Mouse (Mus musculus) neural tube, embryonic 15.5 days (tissue): Measurements from ENCODE around the gene Thap7. TPM values are rescaled to one million over a fixed set of nuclear protein-coding genes. Genes with fewer than 3 reads are reported as not detected.
"Not testable (repeated sequence)": the region's sequence is repeated elsewhere in the genome, so short reads cannot be mapped to it uniquely, and the experiment has no call there.

Experiments used
- ATAC-seq: fragments of 200-750 bp; cut with Nextera tagmentation; 2 replicates; pipeline ENCODE4 v1.8.0; 2017; ENCODE audit warnings: mild to moderate bottlenecking, moderate TSS enrichment, moderate library complexity; ENCODE audit not compliant: low FRiP score
- H3K27ac ChIP-seq: fragments of 300-500 bp; sonication (generic); replicated peaks from 2 replicates; pipeline ENCODE4 v1.5.1; 2015; ENCODE audit warnings: mild to moderate bottlenecking, inconsistent platforms
- H3K27me3 ChIP-seq: fragments of 300-500 bp; sonication (generic); replicated peaks from 2 replicates; pipeline ENCODE4 v1.6.1; 2015; ENCODE audit warnings: inconsistent platforms
- H3K36me3 ChIP-seq: fragments of 300-500 bp; sonication (generic); 2 replicates; pipeline ENCODE4 v1.6.1; 2015; ENCODE audit warnings: inconsistent platforms
- H3K4me1 ChIP-seq: fragments of 300-500 bp; sonication (generic); 2 replicates; pipeline ENCODE4 v1.6.1; 2015; ENCODE audit warnings: inconsistent platforms
- H3K4me2 ChIP-seq: fragments of 300-500 bp; sonication (generic); 2 replicates; pipeline ENCODE4 v1.6.1; 2015; ENCODE audit warnings: inconsistent platforms, mild to moderate bottlenecking, moderate library complexity
- H3K4me3 ChIP-seq: fragments of 300-500 bp; sonication (generic); replicated peaks from 2 replicates; pipeline ENCODE4 v1.5.1; 2015; ENCODE audit warnings: mild to moderate bottlenecking, inconsistent platforms
- H3K9ac ChIP-seq: fragments of 300-500 bp; sonication (generic); replicated peaks from 2 replicates; pipeline ENCODE4 v1.6.1; 2015; ENCODE audit warnings: mild to moderate bottlenecking, inconsistent platforms
- H3K9me3 ChIP-seq: fragments of 300-500 bp; sonication (generic); replicated peaks from 2 replicates; pipeline ENCODE4 v1.6.1; 2016; ENCODE audit warnings: inconsistent platforms
- WGBS: fragments of 180-500 bp; shearing (Covaris S2); methylation state at CpG from one replicate; pipeline ENCODE4 v1.1.7; 2015; ENCODE audit warnings: mixed read lengths; 5-methylcytosine and 5-hydroxymethylcytosine counted together
- polyA plus RNA-seq: library from polyadenylated mRNA; unstranded; fragments of >200 nt; fragmentation: Nextera tagmentation; extraction: Ambion mirVana; gene quantifications from 2 replicates; pipeline ENCODE4 v1.2.1, GENCODE M21; 2015

Thap7 gene
- polyA plus RNA-seq, 1 experiment from 2014 or later: 58.1 TPM

GRCm38 (mm10) chr16:17508031-17508430, 22.9 kb downstream of the Thap7 start:
- Histone ChIP-seq H3K4me3 (peak overlapping the region; percentile 74), H3K36me3 (peaks cover 20% of the 10 kb centered on the region), H3K4me2 (peak overlapping the region; percentile 75), H3K4me1 (peaks cover 18% of the 10 kb centered on the region), H3K27ac (peak overlapping the region; percentile 98), H3K9ac (peak overlapping the region; percentile 75)
- not testable (repeated sequence) for ATAC-seq, H3K27me3 ChIP-seq, H3K9me3 ChIP-seq
- 30% methylated on average over 3 of the region's 3 CpGs for WGBS

- 88% methylated on average over 5 of the region's 5 CpGs for WGBS
- H3K27me3 ChIP-seq: 0 out of 2 replicates have a peak, but pooled peaks cover 5% of the 10 kb centered on the region
- H3K4me2 ChIP-seq: no peak overlapping the region
- peaks cover 10% of the 10 kb centered on the region for H3K36me3 ChIP-seq
- H3K27ac ChIP-seq: no peak overlapping the region
- ATAC-seq: no peak
- H3K4me3 ChIP-seq: no peak overlapping the region
- no peak overlapping the region for H3K9ac ChIP-seq
- no peaks in the 10 kb centered on the region for H3K9me3 ChIP-seq
- H3K4me1 ChIP-seq: peaks cover 18% of the 10 kb centered on the region
Measured at GRCm38 (mm10) chr16:17507018-17507552, 23.9 kb downstream of the Thap7 start.

GRCm38 (mm10) chr16:17502681-17503080, 28.3 kb downstream of the Thap7 start:
- Histone ChIP-seq H3K27me3 (0 out of 2 replicates have a peak, but pooled peaks cover 5% of the 10 kb centered on the region), H3K36me3 (no peaks in the 10 kb centered on the region), H3K9me3 (no peaks in the 10 kb centered on the region), H3K4me3 (no peak overlapping the region), H3K4me2 (no peak overlapping the region), H3K9ac (no peak overlapping the region), H3K4me1 (peaks cover 5% of the 10 kb centered on the region), H3K27ac (no peak overlapping the region)
- ATAC-seq: no peak
- 86% methylated on average over 4 of the region's 4 CpGs for whole genome bisulfite sequencing

GRCm38 (mm10) chr16:17499249-17499883, 31.6 kb downstream of the Thap7 start:
- H3K27ac ChIP-seq: no peak overlapping the region
- H3K9ac ChIP-seq: no peak overlapping the region
- H3K4me3 ChIP-seq: no peak overlapping the region
- H3K27me3 ChIP-seq: 0 out of 2 replicates have a peak, but pooled peaks cover 5% of the 10 kb centered on the region
- H3K4me2 ChIP-seq: peak overlapping the region; percentile 11; the same call in 1 of the 2 replicates
- H3K4me1 ChIP-seq: peaks cover 13% of the 10 kb centered on the region
- 18% methylated on average over 10 of the region's 10 CpGs for WGBS
- H3K36me3 ChIP-seq: no peaks in the 10 kb centered on the region
- 0 out of 2 replicates have a peak, but pooled peaks have one; percentile 62 for ATAC-seq
- no peaks in the 10 kb centered on the region for H3K9me3 ChIP-seq

GRCm38 (mm10) chr16:17496499-17497305, 34.2 kb downstream of the Thap7 start:
- H3K27me3 ChIP-seq: no peaks in the 10 kb centered on the region
- no peak overlapping the region for H3K9ac ChIP-seq
- no peak; the same call in 1 of the 2 replicates for ATAC-seq
- no peak overlapping the region for H3K4me2 ChIP-seq
- 52% methylated on average over 2 of the region's 2 CpGs for WGBS
- H3K4me3 ChIP-seq: no peak overlapping the region
- peaks cover 13% of the 10 kb centered on the region for H3K4me1 ChIP-seq
- H3K9me3 ChIP-seq: no peaks in the 10 kb centered on the region
- 0 out of 2 replicates have a peak overlapping the region, but pooled peaks have one; percentile 11 for H3K27ac ChIP-seq
- no peaks in the 10 kb centered on the region for H3K36me3 ChIP-seq

- Histone ChIP-seq H3K9ac (no peak overlapping the region), H3K27ac (no peak overlapping the region), H3K36me3 (peaks cover 7% of the 10 kb centered on the region), H3K4me3 (no peak overlapping the region), H3K9me3 (no peaks in the 10 kb centered on the region), H3K4me2 (no peak overlapping the region), H3K27me3 (peaks cover 16% of the 10 kb centered on the region; the same call in 1 of the 2 replicates), H3K4me1 (peaks cover 19% of the 10 kb centered on the region)
- ATAC-seq: no peak
- 62% methylated on average over 5 of the region's 5 CpGs for WGBS
Measured at GRCm38 (mm10) chr16:17491896-17492561, 38.9 kb downstream of the Thap7 start.

- Histone ChIP-seq H3K27ac (no peak overlapping the region), H3K9me3 (no peaks in the 10 kb centered on the region), H3K4me1 (peaks cover 12% of the 10 kb centered on the region), H3K27me3 (peaks cover 16% of the 10 kb centered on the region; the same call in 1 of the 2 replicates), H3K36me3 (peaks cover 11% of the 10 kb centered on the region), H3K4me3 (no peak overlapping the region), H3K9ac (no peak overlapping the region), H3K4me2 (no peak overlapping the region)
- 71% methylated on average over 5 of the region's 5 CpGs for WGBS
- no peak for ATAC-seq
Measured at GRCm38 (mm10) chr16:17491154-17491553, 39.8 kb downstream of the Thap7 start.

GRCm38 (mm10) chr16:17489469-17490111, 41.3 kb downstream of the Thap7 start, which contains the start of gene Aifm3:
TSS of gene Aifm3 (plus strand) at chr16:17489611.
- peak within 1 kb of the TSS; percentile 71 for H3K4me2 ChIP-seq
- H3K4me1 ChIP-seq: peaks cover 12% of the 10 kb centered on the region
- ATAC-seq: peak; percentile 67; the same call in 1 of the 2 replicates
- H3K27ac ChIP-seq: no peak within 1 kb of the TSS
- peak within 1 kb of the TSS; percentile 31 for H3K9ac ChIP-seq
- H3K27me3 ChIP-seq: peaks cover 16% of the 10 kb centered on the region; the same call in 1 of the 2 replicates
- under 1% methylated on average over 47 of the region's 47 CpGs for WGBS
- peaks cover 27% of the 10 kb centered on the region for H3K36me3 ChIP-seq
- no peaks in the 10 kb centered on the region for H3K9me3 ChIP-seq
- peak within 1 kb of the TSS; percentile 38 for H3K4me3 ChIP-seq

- H3K9me3 ChIP-seq: no peaks in the 10 kb centered on the region
- H3K9ac ChIP-seq: peak overlapping the region; percentile 31; the same call in 1 of the 2 replicates
- H3K36me3 ChIP-seq: peaks cover 35% of the 10 kb centered on the region
- H3K27me3 ChIP-seq: peaks cover 16% of the 10 kb centered on the region; the same call in 1 of the 2 replicates
- peak overlapping the region; percentile 38 for H3K4me3 ChIP-seq
- WGBS: 47% methylated on average over 14 of the region's 14 CpGs
- ATAC-seq: peak; percentile 6; the same call in 1 of the 2 replicates
- no peak overlapping the region for H3K27ac ChIP-seq
- peak overlapping the region; percentile 71 for H3K4me2 ChIP-seq
- peaks cover 12% of the 10 kb centered on the region for H3K4me1 ChIP-seq
Measured at GRCm38 (mm10) chr16:17488478-17489468, 42.2 kb downstream of the Thap7 start.

- H3K4me3 ChIP-seq: no peak overlapping the region
- 36% methylated on average over 3 of the region's 3 CpGs for WGBS
- H3K36me3 ChIP-seq: peaks cover 45% of the 10 kb centered on the region
- no peak overlapping the region for H3K9ac ChIP-seq
- peaks cover 12% of the 10 kb centered on the region for H3K4me1 ChIP-seq
- H3K27ac ChIP-seq: no peak overlapping the region
- no peaks in the 10 kb centered on the region for H3K9me3 ChIP-seq
- no peak overlapping the region for H3K4me2 ChIP-seq
- H3K27me3 ChIP-seq: peaks cover 16% of the 10 kb centered on the region; the same call in 1 of the 2 replicates
- no peak for ATAC-seq
Measured at GRCm38 (mm10) chr16:17486505-17486904, 44.4 kb downstream of the Thap7 start.
